Mouse (Mus musculus) ZHBTc4 (cell line): ENCODE measurements around the gene E130308A19Rik.
"Not testable (repeated sequence)": the region's sequence is repeated elsewhere in the genome, so short reads cannot be mapped to it uniquely, and the experiment has no call there.

Experiments used
- DNase-seq: peaks from one replicate; pipeline ENCODE4 v3.0.0-alpha.2; 2011; ENCODE audit warnings: low read depth, low spot score

E130308A19Rik gene

GRCm38 (mm10) chr4:59785412-59785811, 159.4 kb downstream of the E130308A19Rik start:
- DNase-seq, result peak; percentile 32

- DNase-seq, result peak; percentile 66
These were observed 160.7 kb downstream of the E130308A19Rik start for GRCm38 (mm10) chr4:59786661-59787060.

- DNase-seq, result no peak
These were observed 161.1 kb downstream of the E130308A19Rik start for GRCm38 (mm10) chr4:59787126-59787525.

GRCm38 (mm10) chr4:59789015-59789414, 163.0 kb downstream of the E130308A19Rik start:
- no peak for DNase-seq

- not testable (repeated sequence) for DNase-seq
These were observed 167.6 kb downstream of the E130308A19Rik start for GRCm38 (mm10) chr4:59793626-59794025.

- peak; percentile 56 for DNase-seq
These were observed 168.1 kb downstream of the E130308A19Rik start for GRCm38 (mm10) chr4:59794116-59794515.

- DNase-seq, result no peak
These were observed 169.9 kb downstream of the E130308A19Rik start for GRCm38 (mm10) chr4:59795788-59796455.

- DNase-seq, result no peak
These were observed 174.2 kb downstream of the E130308A19Rik start for GRCm38 (mm10) chr4:59800181-59800580.

- no peak for DNase-seq
These were observed 175.5 kb downstream of the E130308A19Rik start, which contains the start of gene Inip for GRCm38 (mm10) chr4:59801489-59801888. Inip (minus strand) TSS chr4:59801589.

- DNase-seq, result no peak
These were observed 176.1 kb downstream of the E130308A19Rik start for GRCm38 (mm10) chr4:59802107-59802506.

- no peak for DNase-seq
These were observed 176.8 kb downstream of the E130308A19Rik start for GRCm38 (mm10) chr4:59802792-59803191.

GRCm38 (mm10) chr4:59803358-59803757, 177.3 kb downstream of the E130308A19Rik start:
- no peak for DNase-seq

GRCm38 (mm10) chr4:59804754-59805153, 178.7 kb downstream of the E130308A19Rik start:
- DNase-seq, result no peak

- DNase-seq, result peak; percentile 95
These were observed 179.4 kb downstream of the E130308A19Rik start, which contains the start of gene Snx30 for GRCm38 (mm10) chr4:59805181-59805967. Snx30 (plus strand) TSS chr4:59805840.

GRCm38 (mm10) chr4:59805968-59806878, 180.2 kb downstream of the E130308A19Rik start:
- peak; percentile 79 for DNase-seq

- no peak for DNase-seq
These were observed 180.8 kb downstream of the E130308A19Rik start for GRCm38 (mm10) chr4:59806879-59807195.

GRCm38 (mm10) chr4:59807521-59807920, 181.5 kb downstream of the E130308A19Rik start:
- DNase-seq, result no peak

GRCm38 (mm10) chr4:59808396-59808795, 182.4 kb downstream of the E130308A19Rik start:
- DNase-seq, result peak; percentile 64
